Mouse (Mus musculus) telencephalon, adult 2 months (tissue): ENCODE measurements around the gene Palmd.
A peak's percentile ranks its signal among the peaks of the same experiment; 100 is the strongest.

Experiments
- DNase-seq: peaks from one replicate; pipeline ENCODE4 v3.0.0-alpha.2; 2011; ENCODE audit warnings: low read depth, low spot score

Palmd gene

GRCm38 (mm10) chr3:116960414-116960813 lies 8.4 kb downstream of the Palmd start:
- no peak for DNase-seq

- DNase-seq = no peak
Observed at GRCm38 (mm10) chr3:116955061-116955460, 13.7 kb downstream of the Palmd start.

GRCm38 (mm10) chr3:116953366-116953765 lies 15.4 kb downstream of the Palmd start:
- no peak for DNase-seq

- no peak for DNase-seq
Observed at GRCm38 (mm10) chr3:116952242-116952899, 16.4 kb downstream of the Palmd start.

GRCm38 (mm10) chr3:116951489-116951888 lies 17.3 kb downstream of the Palmd start:
- no peak for DNase-seq

- no peak for DNase-seq
Observed at GRCm38 (mm10) chr3:116950665-116951115, 18.1 kb downstream of the Palmd start.

GRCm38 (mm10) chr3:116946476-116946875 lies 22.3 kb downstream of the Palmd start:
- DNase-seq = no peak

- DNase-seq = peak; percentile 74
Observed at GRCm38 (mm10) chr3:116943422-116943821, 25.4 kb downstream of the Palmd start.

- no peak for DNase-seq
Observed at GRCm38 (mm10) chr3:116942751-116943150, 26.0 kb downstream of the Palmd start.

- DNase-seq = no peak
Observed at GRCm38 (mm10) chr3:116941559-116942117, 27.1 kb downstream of the Palmd start.

- peak; percentile 74 for DNase-seq
Observed at GRCm38 (mm10) chr3:116940804-116941558, 27.8 kb downstream of the Palmd start.

- DNase-seq = no peak
Observed at GRCm38 (mm10) chr3:116936934-116937691, 31.7 kb downstream of the Palmd start.

GRCm38 (mm10) chr3:116933158-116933557 lies 35.6 kb downstream of the Palmd start:
- DNase-seq = no peak

- DNase-seq = no peak
Observed at GRCm38 (mm10) chr3:116928994-116929393, 39.8 kb downstream of the Palmd start.

- no peak for DNase-seq
Observed at GRCm38 (mm10) chr3:116923042-116923441, 45.7 kb downstream of the Palmd start.

- DNase-seq = no peak
Observed at GRCm38 (mm10) chr3:116921535-116921934, 47.3 kb downstream of the Palmd start.

GRCm38 (mm10) chr3:116917016-116917415 lies 51.8 kb downstream of the Palmd start:
- DNase-seq = no peak

GRCm38 (mm10) chr3:116914931-116915330 lies 53.9 kb downstream of the Palmd start:
- no peak for DNase-seq

- DNase-seq = no peak
Observed at GRCm38 (mm10) chr3:116914374-116914773, 54.4 kb downstream of the Palmd start.

- DNase-seq = no peak
Observed at GRCm38 (mm10) chr3:116906596-116906995, 62.2 kb downstream of the Palmd start.

GRCm38 (mm10) chr3:116905898-116906297 lies 62.9 kb downstream of the Palmd start:
- DNase-seq = peak; percentile 72

- peak; percentile 62 for DNase-seq
Observed at GRCm38 (mm10) chr3:116904158-116904557, 64.6 kb downstream of the Palmd start.
